Mouse (Mus musculus) skeletal muscle tissue, adult 2 months (tissue): Measurements from ENCODE around the gene Socs7.

ENCODE experiments used
- DNase-seq: peaks from one replicate; pipeline ENCODE4 v3.0.0-alpha.2; 2012; ENCODE audit warnings: low read depth, low spot score

The Socs7 gene

DNA sequence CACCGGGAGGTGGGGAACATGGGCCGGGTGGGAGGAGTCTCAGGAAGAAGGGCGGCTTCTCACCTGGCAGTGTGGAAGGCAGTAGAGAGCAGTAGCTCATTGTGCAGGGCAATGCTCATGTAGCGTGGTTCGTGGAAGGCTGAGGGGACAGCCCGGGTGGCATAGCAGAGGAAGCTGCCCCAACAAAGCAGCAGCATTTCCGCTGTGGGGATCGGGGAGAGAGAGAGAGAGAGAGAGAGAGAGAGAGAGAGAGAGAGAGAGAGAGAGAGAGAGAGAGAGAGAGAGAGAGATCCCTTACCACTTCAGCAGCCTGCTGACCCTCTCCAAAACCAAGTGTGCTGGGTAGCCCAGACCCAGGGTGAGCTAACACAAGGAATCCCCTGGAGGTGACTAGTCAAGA, 19.2 kb upstream of the Socs7 start:
- DNase-seq = no peak

DNA sequence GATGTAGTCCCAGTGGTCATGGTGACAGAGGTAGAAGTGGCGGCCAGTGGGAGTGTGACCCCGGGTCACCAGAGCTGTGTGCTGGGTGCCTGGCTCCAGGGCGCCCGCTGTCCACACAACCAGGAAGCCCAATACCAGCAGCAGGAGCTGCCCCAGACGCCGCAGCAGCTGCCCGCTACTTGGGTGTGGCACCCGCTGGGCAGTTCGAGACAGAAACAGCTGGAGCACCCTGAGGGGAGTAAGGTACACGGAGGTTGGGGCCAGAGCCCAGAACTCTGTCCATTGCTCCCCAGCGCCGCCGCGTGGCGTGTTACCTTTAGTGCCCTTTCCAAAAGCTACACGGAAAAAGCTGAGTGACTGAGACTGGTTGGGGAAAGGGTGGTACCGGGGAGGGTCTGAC, 18.7 kb upstream of the Socs7 start:
- no peak for DNase-seq

DNA sequence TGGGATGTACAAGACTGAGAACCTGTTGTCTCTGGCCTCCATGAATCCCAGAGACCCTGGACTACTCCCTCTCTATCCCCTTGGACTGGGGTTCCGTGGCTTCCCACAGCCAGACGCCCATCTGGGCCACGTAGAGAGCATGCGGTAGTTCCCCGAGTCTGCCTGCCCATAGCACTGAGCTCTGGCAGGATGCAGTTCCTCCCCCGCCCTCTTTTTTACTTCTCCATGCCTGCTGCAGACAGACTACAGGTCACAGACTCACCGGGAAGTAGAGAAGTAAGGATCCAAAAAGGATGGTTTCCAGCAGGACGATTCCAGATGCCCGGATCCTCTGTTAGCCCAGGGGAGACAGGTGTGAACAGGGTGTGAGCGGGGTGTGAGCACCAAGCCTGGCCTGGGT, 16.9 kb upstream of the Socs7 start:
- no peak for DNase-seq

DNA sequence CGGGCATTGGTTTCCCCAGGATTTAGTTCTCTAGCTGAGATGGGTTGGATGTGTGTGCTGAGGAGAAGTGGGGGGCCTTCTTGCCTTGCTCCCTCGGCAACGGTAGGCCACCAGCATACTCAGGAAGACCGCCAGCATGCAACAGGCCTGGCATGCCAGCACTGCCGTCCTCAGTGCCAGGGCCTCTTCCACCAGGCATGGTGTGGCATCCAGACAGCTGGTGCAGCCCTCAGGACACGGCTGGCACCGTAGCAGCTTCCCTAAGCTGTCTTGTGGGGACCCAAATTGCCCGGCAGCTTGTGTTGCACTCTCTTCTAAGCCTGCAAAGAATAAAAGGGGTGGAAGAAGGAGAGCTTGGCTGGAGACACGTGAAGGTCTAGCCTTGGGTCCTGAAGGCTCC, 16.0 kb upstream of the Socs7 start:
- no peak for DNase-seq

DNA sequence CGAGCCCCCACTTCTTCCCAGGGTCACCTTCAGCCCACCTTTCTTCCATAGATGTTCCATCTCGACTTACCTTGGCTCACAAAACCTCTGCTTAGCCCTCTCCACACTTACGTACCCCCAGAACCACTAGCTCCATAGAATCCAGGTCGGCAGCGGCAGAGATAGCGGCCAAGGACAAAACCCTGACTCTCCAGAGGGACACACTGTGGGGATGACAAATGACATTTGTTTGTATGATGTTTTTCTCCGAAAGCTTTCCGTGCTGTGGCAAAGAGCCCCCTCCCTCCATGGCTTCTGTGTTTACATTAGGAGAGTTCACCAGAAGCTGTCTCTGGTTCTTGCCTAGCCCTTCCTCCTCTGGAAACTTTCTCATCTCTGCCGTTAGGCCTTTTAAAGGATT, 15.1 kb upstream of the Socs7 start:
- DNase-seq = no peak

DNA sequence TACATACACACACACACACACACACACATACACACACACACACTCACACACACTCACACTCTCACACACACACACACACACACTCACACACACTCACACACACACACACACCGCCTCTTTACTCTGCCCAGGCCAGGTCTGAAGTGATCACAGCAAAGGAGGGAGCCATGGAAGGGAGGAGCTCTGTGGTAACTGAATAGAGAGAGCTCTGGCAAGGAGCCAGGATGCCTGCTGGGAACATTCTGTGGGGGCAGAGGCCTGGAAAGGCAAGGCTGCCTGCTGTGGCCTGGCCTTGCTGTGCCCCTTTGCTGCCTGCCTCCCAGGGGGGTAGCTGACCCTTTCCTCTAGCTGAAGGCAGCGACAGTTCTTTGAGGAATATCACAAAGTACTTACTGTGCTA, 12.3 kb upstream of the Socs7 start:
- peak; percentile 52 for DNase-seq

DNA sequence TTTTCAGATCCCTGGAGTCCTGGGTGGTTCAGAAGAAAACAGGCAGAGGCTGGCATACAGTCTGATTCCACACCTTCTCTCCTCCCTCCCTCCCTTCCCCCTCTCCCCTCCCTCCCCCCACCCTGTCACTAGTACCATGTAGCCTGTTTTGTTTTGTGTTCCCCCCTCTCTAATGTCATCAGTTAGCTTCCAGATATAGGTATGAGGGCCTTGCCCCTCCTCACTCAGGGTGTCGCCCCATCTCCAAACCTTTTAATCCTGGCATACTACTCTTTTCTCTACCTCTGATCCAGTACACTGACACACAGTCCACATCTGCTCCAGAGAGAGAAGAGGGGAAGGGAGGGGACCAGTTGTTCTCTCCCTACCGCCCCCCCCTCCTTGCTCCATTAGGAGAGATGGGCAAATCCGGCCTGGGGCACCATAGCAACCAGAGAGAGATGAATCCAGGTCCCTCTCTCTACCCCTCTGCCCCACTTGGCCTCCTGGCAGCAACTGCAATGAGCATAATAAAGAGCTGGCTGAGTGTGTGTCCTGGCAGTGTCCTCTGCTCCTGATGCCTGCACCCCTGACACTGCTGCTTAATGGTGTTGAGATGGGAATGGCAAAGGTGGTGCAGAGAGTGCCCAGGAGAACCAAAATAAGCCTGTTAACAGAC, 10.2 kb upstream of the Socs7 start, which contains the start of gene Gpr179:
Gpr179 (minus strand) TSS at position 51 of the 658 bp plus-strand sequence.
- no peak for DNase-seq

DNA sequence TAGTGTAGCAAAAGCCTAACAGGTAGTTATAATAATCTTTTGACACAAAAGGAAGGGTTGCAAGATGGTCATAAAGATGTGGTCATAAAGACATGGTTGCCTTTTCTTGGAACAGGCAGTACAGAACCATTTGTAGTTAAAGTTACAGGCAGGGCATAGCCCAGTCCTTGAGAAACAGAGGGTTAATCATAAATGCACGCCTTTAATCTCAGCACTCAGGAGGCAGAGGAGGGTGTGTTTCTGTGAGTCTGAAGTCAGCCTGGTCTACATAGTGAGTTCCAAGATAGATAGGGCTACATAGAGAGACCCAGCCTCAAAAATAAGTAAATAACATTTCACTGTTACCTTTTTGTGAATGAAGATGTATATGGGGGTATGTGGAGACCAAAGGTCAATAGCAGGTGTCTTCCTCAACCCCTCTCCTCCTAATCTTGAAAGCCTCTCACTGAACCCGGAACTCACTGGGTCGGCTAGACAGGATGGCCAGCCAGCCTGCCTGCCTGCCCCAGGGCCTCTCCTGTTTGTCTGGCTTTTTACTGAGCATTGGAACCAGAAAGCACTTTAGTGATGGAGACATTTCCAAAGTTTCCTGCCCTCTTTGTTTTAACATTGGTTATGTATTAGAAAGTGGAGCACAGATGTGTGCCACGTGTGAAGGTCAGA, 9.3 kb upstream of the Socs7 start:
- DNase-seq = no peak

DNA sequence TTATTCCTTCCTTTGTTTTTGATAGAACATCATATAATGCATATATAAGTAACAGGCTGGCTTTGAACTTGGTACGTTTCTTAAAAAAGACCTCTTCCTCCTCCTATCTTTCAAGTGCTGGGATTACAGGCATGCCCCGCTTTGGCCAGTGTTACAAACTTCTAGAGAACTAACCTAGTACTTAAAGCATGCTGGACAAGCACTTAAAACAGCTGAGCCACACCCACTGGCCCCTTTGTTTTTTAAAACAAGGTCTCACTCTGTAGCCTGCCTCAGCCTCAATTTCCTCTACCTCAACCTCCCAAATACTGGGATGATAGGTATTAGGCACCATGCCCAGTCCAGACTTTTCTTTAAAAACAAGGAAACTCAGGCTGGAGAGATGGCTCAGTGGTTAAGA, 7.7 kb upstream of the Socs7 start:
- DNase-seq = no peak

DNA sequence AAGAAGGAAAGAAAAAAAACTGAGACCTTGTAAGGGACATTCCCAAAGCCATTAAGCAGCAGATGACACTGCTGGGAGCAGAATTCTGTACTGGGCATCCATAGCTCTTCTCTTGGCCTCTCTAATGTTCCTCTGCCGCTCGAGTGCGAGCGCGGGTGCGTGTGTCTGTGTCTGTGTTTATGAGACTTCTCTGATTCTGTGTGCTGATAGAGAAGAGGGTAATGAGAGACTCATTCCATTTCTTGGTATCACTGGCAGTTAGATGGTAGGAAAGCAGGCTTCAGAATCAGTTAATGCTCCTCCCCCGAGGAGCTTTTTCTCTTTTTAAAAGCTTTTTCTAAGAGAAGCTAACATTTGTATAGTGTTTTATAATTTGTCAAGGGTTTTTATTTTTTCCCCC, 7.1 kb upstream of the Socs7 start:
- no peak for DNase-seq

DNA sequence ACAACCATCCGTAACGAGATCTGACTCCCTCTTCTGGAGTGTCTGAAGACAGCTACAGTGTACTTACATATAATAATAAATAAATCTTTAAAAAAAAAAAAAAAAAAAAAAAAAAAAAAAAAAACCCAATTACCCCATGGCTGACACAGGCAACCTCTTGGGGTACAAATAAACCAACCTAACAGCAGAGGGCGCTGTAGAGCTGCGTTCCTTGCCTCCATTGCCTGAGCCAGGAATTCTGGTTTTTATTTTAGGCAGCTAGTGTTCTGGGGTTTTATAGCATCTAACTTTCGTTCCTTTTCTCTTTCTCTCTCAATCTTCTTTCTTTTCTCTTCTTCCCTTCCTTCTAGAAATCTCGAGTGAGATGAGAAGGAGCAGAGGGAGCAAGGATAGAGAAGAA, 4.7 kb upstream of the Socs7 start:
- peak; percentile 78 for DNase-seq

DNA sequence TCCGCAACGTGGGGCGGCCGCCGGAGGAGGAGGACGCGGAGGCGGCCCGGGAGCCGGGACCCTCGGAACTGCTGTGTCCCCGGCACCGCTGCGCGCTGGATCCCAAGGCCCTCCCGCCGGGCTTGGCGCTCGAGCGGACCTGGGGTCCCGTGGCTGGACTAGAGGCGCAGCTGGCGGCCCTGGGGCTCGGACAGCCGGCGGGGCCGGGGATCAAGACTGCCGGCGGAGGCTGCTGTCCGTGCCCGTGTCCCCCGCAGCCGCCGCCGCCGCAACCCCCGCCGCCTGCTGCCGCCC, 245 bp downstream of the Socs7 start:
- no peak for DNase-seq

DNA sequence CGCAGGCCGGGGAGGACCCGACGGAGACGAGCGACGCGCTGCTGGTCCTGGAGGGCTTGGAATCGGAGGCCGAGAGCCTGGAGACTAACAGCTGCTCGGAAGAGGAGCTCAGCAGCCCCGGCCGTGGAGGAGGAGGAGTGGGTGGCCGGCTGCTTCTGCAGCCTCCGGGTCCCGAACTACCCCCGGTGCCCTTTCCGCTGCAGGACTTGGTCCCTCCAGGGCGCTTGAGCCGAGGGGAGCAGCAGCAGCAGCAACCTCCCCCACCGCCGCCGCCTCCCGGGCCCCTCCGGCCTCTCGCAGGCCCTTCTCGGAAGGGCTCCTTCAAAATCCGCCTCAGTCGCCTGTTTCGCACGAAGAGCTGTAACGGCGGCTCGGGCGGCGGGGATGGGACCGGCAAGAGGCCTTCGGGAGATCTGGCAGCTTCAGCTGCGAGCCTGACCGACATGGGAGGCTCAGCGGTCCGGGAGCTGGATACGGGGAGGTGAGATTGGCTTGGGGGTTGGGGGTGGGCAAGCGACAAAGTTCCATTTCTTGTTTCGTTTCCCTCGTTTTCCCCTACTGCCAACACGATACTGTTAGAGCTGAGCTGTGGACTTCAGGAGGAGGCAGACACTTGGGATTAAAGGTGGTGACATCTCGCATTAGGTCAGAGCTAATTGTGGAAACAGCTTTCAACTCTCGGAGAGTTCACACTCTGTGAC, 742 bp downstream of the Socs7 start:
- peak; percentile 72 for DNase-seq

DNA sequence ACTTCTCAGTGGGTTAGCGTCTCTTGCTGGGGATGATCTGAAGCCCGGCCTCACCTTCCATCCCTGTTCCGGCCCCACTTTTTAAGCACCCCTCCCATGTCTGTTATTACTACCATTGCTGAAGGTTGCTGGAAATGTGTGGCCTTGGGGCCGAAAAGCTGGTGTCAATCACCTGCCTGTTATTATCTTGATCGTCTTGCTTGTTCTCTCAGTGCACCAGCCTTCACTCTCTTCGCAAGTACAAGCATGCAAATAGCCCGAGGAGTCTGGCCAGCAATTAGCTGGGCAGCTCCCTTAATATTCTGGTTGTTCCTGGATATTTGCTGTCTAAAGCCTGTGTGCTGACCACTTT, 1.3 kb downstream of the Socs7 start:
- no peak for DNase-seq

DNA sequence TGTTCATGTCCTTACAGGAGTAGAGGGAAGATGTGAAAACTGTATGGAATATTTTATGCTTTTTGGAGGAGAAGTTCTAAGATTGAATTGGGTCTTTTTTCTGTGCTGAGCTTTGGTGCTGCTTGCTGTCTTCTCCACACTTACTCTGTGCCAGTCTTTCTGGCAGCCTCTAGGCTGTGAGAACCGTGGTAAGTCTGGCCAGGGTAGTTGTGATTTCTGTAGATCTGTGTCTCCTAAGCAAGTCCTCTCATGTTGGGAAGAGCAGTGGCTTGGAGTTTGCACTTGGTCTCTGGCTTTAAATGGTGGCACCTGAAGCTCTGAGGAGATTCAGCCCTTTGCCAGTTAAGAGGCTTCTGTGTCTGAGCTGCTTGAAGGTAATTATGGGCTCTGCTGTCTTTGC, 3.2 kb downstream of the Socs7 start:
- DNase-seq = no peak

DNA sequence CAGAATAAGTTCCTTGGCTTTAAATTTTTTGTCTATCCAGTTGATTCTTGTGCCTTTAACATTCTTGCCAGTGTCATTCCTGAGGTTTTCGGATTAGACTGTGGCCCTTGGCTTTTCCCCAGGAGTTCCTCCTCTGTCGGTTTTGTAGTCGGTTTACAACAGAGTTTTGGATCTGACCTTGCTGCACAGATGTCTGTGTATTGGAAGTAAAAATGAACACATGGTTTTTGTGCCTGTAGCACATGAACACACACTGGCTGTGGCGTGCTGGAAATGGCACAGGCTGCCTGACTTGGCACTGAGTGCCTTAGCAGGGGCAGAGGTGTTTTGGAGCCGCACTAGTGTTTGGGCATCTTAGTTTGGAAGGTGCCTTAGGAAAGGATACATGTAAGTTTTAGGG, 6.2 kb downstream of the Socs7 start:
- no peak for DNase-seq

DNA sequence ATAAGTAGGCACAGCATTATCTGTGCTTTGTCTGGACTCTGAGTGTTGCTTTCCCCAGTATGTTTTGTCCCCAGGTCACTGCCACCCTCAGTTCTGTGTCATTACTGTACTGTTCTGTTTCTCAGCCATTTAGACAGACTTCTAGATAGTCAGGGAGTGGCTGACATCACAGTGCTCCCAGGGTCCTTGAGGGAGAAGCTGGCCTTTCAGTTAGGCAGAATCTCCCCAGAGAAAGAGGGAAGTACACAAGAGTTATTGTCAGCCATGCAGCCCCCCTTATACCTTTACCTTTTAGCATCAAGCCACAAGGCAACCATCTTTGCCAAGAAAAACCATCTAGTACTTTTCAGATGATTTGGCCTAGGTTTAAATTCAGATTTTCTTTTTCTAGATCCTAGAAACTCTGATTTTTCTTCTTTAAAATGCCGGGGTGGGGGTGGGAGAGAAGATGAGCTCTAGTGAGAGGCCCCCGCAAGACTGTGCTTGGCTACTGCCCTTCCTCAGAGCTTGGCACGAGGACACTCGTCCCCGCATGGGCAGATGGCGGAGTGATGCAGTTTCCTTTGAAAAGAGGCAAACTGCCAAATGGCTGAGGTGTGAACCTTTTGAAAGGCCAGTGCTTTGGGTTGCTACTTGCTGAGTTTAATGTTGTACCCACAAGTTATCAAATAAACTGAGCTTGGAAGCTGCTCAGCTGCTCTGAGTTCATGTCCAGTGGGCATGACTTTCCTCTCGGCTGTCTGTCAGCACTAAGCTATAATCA, 8.2 kb downstream of the Socs7 start:
- DNase-seq = peak; percentile 45

DNA sequence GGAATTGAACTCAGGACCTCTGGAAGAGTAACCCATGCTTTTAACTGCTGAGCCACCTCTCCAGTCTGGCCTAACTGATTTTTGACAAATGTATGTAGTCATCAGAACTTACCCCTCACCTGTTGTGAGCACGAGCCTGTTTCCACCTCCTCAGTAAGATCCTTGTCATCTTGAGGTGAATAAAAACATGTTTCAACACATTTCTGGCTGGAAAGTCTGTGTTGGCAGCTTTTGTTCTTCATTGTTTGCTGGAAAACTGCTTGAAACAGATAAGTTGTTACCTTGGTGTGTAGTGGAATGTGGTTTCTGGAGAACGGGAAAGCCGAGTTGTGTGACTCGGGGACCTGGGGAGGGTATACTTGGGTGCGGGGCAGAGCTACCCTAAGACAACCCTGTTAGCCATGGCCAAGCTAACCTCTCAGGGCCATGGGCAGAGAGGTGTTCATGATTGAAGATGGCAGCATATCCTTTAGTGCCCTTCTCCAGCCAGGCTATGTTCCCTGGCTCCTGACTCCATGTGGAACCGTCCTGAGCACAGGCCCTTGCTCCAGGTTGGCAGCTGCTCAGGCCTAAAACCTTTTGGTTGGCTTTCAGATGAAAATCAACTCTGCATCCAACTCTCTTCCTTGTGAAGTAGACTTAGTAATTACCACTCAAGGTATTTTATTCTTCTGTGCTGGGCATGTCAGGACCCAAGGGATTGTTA, 10.0 kb downstream of the Socs7 start:
- no peak for DNase-seq

DNA sequence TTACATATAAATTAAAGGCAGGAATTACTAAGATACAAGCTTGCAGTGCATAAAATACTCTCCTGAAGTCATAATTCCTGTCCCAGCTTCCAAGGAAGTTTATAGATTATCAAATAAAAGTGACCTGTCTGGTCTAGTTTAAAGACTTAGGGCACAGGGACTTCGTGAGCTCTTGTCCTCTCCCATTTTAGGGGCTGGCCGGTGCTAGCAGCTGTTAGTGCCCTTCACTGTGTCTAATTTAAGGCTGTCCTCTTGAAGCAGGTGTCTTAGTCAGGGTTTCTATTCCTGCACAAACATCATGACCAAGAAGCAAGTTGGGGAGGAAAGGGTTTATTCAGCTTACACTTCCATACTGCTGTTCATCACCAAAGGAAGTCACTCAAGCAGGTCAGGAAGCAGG, 11.1 kb downstream of the Socs7 start:
- DNase-seq = peak; percentile 66

DNA sequence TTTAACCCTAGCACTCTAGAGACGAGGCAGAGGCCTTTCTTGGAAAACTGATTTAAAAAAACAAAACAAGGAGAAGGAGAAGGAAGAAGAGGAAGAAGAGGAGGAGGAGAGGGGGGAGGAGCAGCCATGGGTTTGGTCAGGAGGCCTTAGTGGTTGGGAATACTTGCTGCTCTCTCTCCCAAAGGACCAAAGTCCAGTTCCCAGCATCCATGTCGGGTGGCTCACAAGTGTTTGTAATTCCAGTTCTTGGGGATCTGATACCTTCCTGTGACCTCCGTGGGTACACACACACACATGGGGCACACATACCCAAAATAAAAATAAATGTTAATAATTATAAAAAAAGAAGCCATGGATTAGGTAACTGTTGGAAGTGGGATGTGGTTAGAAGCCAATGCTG, 17.7 kb downstream of the Socs7 start:
- DNase-seq = no peak

DNA sequence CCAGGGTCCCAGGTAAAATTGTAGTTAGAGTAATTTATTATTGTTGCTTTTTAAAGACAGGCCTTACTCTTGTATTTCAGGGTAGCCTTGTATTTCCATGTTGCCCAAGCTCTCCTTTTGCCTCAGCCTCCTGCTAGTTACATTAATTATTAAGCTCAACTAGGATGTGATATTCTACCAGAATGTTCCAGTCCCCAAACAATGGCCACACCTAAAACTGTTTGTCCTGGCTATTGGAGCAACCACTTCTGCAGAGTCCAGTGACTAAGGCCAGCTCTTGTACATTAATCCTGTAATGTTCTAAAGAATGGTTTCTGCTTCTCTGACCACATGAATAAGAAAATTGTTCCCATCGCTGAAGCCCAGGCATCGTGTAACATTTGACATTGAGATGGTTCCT, 20.7 kb downstream of the Socs7 start:
- no peak for DNase-seq

DNA sequence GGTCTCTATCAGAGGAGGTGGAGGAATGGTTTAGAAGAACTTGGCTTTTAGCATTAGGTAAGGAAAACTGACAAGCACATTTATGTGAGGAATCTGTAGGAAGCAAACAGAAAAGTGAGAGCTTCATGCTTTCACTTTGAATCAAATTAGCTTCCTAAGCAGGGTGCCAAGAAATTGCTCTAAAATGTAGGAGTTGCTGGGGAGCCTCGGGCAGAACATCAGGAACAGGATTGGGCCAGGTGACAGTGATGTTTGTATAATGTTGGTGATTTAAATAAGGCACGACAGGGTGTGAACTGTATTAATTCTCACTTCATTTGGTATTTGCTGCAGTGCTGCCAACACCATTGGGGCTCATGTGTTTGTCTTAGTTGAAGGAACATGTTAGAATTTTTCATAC, 21.4 kb downstream of the Socs7 start:
- no peak for DNase-seq
